Mouse (Mus musculus) hindbrain, embryonic 13.5 days (tissue): ENCODE results near the gene Tamm41. TPM values are rescaled to one million over a fixed set of nuclear protein-coding genes. Genes with fewer than 3 reads are reported as not detected.

Source experiments
- ATAC-seq: fragments of 200-750 bp; cut with Nextera tagmentation; 2 replicates; pipeline ENCODE4 v1.8.0; 2017; ENCODE audit warnings: moderate TSS enrichment; ENCODE audit not compliant: low FRiP score
- H3K27ac ChIP-seq: fragments of 300-500 bp; sonication (generic); 2 replicates; pipeline ENCODE4 v1.5.1; 2015; ENCODE audit warnings: inconsistent platforms, mild to moderate bottlenecking, moderate library complexity
- H3K27me3 ChIP-seq: fragments of 300-500 bp; sonication (generic); 2 replicates; pipeline ENCODE4 v1.6.1; 2015; ENCODE audit warnings: mild to moderate bottlenecking, inconsistent platforms
- H3K36me3 ChIP-seq: fragments of 300-500 bp; sonication (generic); 2 replicates; pipeline ENCODE4 v1.6.1; 2015; ENCODE audit warnings: mild to moderate bottlenecking, inconsistent platforms
- H3K4me1 ChIP-seq: fragments of 300-500 bp; sonication (generic); replicated peaks from 2 replicates; pipeline ENCODE4 v1.6.1; 2015; ENCODE audit warnings: inconsistent platforms
- H3K4me2 ChIP-seq: fragments of 300-500 bp; sonication (generic); 2 replicates; pipeline ENCODE4 v1.6.1; 2015; ENCODE audit warnings: inconsistent platforms, mild to moderate bottlenecking, moderate library complexity
- H3K4me3 ChIP-seq: fragments of 300-500 bp; sonication (generic); 2 replicates; pipeline ENCODE4 v1.5.1; 2015; ENCODE audit warnings: mild to moderate bottlenecking, inconsistent platforms
- H3K9ac ChIP-seq: fragments of 300-500 bp; sonication (generic); 2 replicates; pipeline ENCODE4 v1.6.1; 2015; ENCODE audit warnings: mild to moderate bottlenecking, inconsistent platforms
- H3K9me3 ChIP-seq: fragments of 300-500 bp; sonication (generic); 2 replicates; pipeline ENCODE4 v1.6.1; 2016; ENCODE audit warnings: inconsistent platforms
- WGBS: fragments of 180-500 bp; shearing (Covaris S2); methylation state at CpG from one replicate; pipeline ENCODE4 v1.1.7; 2015; 5-methylcytosine and 5-hydroxymethylcytosine counted together
- polyA plus RNA-seq: library from polyadenylated mRNA; unstranded; fragments of >200 nt; fragmentation: Nextera tagmentation; extraction: Ambion mirVana; gene quantifications from 2 replicates; pipeline ENCODE4 v1.2.1, GENCODE M21; 2015

The Tamm41 gene
- 49.6 and 50.8 TPM in 2 replicates for polyA plus RNA-seq

GRCm38 (mm10) chr6:115037103-115038094 lies at the start of gene Tamm41:
Gene Tamm41 (minus strand): TSS chr6:115037876.
- H3K27ac ChIP-seq: no peak within 1 kb of the TSS
- peak within 1 kb of the TSS; percentile 79 for H3K4me2 ChIP-seq
- H3K4me3 ChIP-seq: peak within 1 kb of the TSS; percentile 83
- peaks cover 19% of the 10 kb centered on the region for H3K4me1 ChIP-seq
- ATAC-seq: peak; percentile 92
- no peaks in the 10 kb centered on the region for H3K9me3 ChIP-seq
- H3K9ac ChIP-seq: peak within 1 kb of the TSS; percentile 89
- no peaks in the 10 kb centered on the region for H3K27me3 ChIP-seq
- H3K36me3 ChIP-seq: peaks cover 25% of the 10 kb centered on the region
- WGBS: 1% methylated on average over 55 of the region's 57 CpGs

DNA sequence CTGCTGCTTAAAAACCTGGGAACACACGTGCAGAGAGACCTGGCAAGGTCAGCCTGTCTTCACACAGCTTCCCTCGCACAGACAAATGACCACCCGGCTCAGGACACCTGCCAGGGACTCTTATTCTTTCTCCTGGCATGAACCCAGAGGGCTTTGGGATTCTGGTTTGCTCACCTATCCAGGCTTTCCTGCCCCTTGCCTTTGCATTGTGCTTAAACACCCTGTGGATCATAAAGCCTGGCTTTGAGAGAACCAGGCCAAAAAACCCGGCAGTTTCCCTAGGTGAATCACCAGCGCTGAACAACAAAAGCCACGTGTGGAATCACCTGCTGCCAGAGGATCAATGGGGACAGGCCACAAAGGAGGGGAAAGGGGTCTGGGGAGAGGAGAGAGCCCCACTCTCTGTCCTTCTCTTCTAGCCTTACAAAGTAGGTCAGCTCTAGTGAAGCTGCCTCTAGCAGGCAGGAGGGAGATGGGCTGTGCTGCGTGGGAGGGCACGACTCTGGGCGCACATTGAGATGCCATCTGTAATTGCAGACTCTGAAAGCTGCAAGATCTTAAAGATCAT lies 47.7 kb upstream of the Tamm41 start:
- ATAC-seq: no peak
- Histone ChIP-seq H3K4me3 (no peak overlapping the region), H3K4me1 (no peaks in the 10 kb centered on the region; the same call in 1 of the 2 replicates), H3K27ac (no peak overlapping the region), H3K9me3 (no peaks in the 10 kb centered on the region), H3K4me2 (no peak overlapping the region), H3K27me3 (no peaks in the 10 kb centered on the region), H3K9ac (no peak overlapping the region), H3K36me3 (no peaks in the 10 kb centered on the region)
- whole genome bisulfite sequencing: 64% methylated on average over 9 of the region's 9 CpGs

- no peak overlapping the region for H3K4me2 ChIP-seq
- peaks cover 3% of the 10 kb centered on the region; the same call in 1 of the 2 replicates for H3K4me1 ChIP-seq
- 45% methylated on average over 9 of the region's 9 CpGs for WGBS
- no peaks in the 10 kb centered on the region for H3K9me3 ChIP-seq
- no peak overlapping the region for H3K27ac ChIP-seq
- no peaks in the 10 kb centered on the region for H3K36me3 ChIP-seq
- ATAC-seq: no peak
- no peaks in the 10 kb centered on the region for H3K27me3 ChIP-seq
- H3K9ac ChIP-seq: no peak overlapping the region
- no peak overlapping the region for H3K4me3 ChIP-seq
These were observed 39.3 kb upstream of the Tamm41 start for GRCm38 (mm10) chr6:115076781-115077575.

DNA sequence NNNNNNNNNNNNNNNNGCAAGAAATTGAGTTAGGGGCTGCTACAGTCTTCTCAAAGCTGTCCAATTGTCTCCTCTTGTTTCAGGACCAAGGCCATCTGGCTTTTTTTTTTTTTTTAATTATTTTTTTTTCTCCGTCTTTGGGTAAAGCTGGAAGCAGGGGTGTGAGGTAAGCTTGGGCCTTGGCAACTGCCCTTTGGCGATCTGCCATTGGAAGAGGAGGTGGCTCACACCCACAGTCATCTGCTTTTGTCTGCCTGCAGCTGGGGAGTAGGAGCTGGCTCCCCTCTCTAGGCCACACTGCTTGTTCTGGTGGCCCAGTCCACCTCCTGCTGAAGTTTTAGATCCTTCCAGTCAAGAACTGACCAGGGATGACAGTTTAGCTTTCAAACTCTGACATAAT lies 34.3 kb upstream of the Tamm41 start:
- no peak for ATAC-seq

DNA sequence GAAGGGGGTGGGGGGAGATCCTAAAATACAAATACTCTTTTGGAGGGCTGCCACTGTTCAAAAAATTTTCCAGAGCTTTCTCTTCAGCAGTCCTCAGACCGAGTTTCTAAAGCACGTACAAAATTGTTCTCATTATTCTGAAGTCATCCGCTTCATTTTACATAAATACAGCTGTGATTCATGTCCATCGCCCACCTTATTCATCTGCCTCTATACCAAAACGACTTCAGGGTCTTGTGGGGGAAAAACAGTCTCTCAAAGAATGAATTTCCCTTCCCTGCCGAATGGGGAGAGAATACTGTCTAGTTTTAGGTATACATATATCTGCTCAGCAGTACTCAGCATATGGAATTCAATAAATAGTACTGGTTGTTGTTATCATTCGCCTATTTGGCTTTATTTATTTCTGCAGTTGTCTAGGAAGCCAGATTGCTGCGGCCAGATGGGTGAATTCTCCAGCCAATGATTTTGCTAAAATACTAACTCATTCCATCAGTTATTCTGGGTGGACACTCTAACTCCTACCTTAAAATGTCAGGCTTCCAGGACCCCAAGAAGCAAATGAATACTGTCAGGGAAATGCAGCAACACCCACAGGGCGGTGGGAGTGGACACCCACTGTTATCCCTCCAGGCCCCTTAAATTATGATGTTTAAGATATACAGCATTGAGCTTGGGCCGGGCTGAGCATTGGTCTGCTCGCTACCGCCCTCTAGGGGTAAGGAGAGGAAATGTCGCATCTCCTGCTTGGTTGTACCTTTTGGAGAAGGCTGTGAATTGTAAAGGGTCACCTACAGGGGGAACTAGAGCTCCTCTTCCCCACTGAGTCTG lies 27.9 kb upstream of the Tamm41 start:
- no peak for ATAC-seq
- Histone ChIP-seq H3K36me3 (no peaks in the 10 kb centered on the region), H3K9me3 (no peaks in the 10 kb centered on the region), H3K4me2 (no peak overlapping the region), H3K27me3 (no peaks in the 10 kb centered on the region), H3K9ac (no peak overlapping the region), H3K27ac (no peak overlapping the region), H3K4me1 (no peaks in the 10 kb centered on the region), H3K4me3 (no peak overlapping the region)
- WGBS: 46% methylated on average over 13 of the region's 13 CpGs

More for the DNA sequence above, 34.3 kb upstream of the Tamm41 start:
- Histone ChIP-seq H3K4me1 (peaks cover 3% of the 10 kb centered on the region; the same call in 1 of the 2 replicates), H3K27me3 (no peaks in the 10 kb centered on the region), H3K36me3 (no peaks in the 10 kb centered on the region), H3K9me3 (no peaks in the 10 kb centered on the region), H3K4me2 (no peak overlapping the region), H3K27ac (no peak overlapping the region), H3K9ac (no peak overlapping the region), H3K4me3 (no peak overlapping the region)
- WGBS: 76% methylated on average over 2 of the region's 2 CpGs

DNA sequence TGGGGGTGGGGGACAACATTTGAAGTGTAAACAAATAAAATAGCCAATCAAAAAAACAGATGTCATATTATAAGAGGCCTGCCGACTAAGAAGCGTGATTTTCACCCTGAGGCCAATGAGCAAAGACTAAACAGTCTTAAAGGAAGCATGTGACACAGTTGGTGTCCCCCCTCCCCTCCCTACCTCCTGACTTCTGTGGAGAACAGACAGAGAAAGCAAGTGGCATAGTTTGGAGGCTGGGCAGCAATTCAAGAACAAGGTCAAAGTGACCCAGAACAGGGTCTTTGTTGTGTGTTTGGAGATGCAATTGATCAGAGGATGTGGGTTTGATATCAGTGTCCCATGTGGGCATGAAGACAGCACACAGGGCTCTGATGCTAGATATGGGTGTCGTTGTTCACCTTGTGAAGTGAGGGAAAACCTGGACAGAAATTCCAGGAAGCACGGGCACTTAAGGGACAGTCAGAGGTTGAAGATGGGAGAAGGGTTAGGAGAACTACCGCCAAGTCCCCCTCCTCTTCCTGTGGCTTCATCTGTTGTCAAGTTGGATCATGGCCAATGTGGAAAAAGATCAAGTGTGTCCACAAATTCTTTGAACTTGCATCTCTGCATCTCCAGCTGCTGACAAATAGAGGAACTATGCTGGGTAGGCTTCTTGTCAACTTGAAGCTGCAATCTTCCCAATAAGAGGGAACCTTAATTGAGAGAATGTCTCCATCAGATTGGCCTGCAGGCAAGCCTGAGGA lies 25.1 kb upstream of the Tamm41 start:
- H3K27me3 ChIP-seq: no peaks in the 10 kb centered on the region
- no peak overlapping the region for H3K4me3 ChIP-seq
- H3K9ac ChIP-seq: no peak overlapping the region
- no peak overlapping the region for H3K27ac ChIP-seq
- no peaks in the 10 kb centered on the region for H3K36me3 ChIP-seq
- peaks cover 6% of the 10 kb centered on the region for H3K4me1 ChIP-seq
- H3K4me2 ChIP-seq: no peak overlapping the region
- H3K9me3 ChIP-seq: no peaks in the 10 kb centered on the region
- 76% methylated on average over 5 of the region's 5 CpGs for WGBS
- ATAC-seq: no peak

GRCm38 (mm10) chr6:115059227-115059626 lies 21.6 kb upstream of the Tamm41 start:
- H3K4me2 ChIP-seq: no peak overlapping the region
- no peak overlapping the region for H3K27ac ChIP-seq
- WGBS: 51% methylated on average over 5 of the region's 5 CpGs

GRCm38 (mm10) chr6:115056699-115057098 lies 19.0 kb upstream of the Tamm41 start:
- no peaks in the 10 kb centered on the region for H3K9me3 ChIP-seq
- H3K27me3 ChIP-seq: no peaks in the 10 kb centered on the region
- peaks cover 21% of the 10 kb centered on the region for H3K4me1 ChIP-seq
- no peak for ATAC-seq
- no peak overlapping the region for H3K4me3 ChIP-seq
- WGBS: 38% methylated on average over 2 of the region's 2 CpGs
- H3K27ac ChIP-seq: 0 out of 2 replicates have a peak overlapping the region, but pooled peaks have one; percentile 35
- H3K9ac ChIP-seq: no peak overlapping the region
- no peaks in the 10 kb centered on the region for H3K36me3 ChIP-seq
- H3K4me2 ChIP-seq: no peak overlapping the region

More at GRCm38 (mm10) chr6:115059227-115059626, 21.6 kb upstream of the Tamm41 start:
- Histone ChIP-seq H3K9ac (no peak overlapping the region), H3K4me1 (peaks cover 21% of the 10 kb centered on the region), H3K9me3 (no peaks in the 10 kb centered on the region), H3K27me3 (no peaks in the 10 kb centered on the region), H3K36me3 (no peaks in the 10 kb centered on the region), H3K4me3 (no peak overlapping the region)
- no peak for ATAC-seq

DNA sequence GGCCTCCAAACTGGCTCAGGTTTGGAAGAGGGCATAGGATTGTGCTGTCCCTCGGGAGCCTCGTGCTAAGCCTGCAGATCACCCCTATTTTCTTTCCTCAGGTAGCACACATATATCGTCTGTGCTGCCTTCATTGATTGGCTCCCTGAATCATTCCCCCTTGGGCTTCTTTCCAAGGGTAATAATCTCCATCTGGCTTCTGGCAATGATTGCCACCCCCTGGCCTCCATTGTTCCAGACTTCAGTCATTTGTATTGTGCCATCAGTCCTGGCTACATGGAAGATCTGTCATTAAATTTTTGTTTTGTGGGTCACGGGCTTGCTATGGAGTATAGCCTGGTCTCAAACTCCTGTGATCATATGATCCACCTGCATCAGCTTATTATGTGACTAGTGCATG lies 17.8 kb upstream of the Tamm41 start:
- Histone ChIP-seq H3K27me3 (no peaks in the 10 kb centered on the region), H3K4me3 (no peak overlapping the region), H3K9ac (no peak overlapping the region), H3K4me1 (peaks cover 21% of the 10 kb centered on the region), H3K4me2 (no peak overlapping the region), H3K27ac (no peak overlapping the region), H3K36me3 (no peaks in the 10 kb centered on the region), H3K9me3 (no peaks in the 10 kb centered on the region)
- no peak for ATAC-seq
- 65% methylated on average over 4 of the region's 4 CpGs for WGBS

DNA sequence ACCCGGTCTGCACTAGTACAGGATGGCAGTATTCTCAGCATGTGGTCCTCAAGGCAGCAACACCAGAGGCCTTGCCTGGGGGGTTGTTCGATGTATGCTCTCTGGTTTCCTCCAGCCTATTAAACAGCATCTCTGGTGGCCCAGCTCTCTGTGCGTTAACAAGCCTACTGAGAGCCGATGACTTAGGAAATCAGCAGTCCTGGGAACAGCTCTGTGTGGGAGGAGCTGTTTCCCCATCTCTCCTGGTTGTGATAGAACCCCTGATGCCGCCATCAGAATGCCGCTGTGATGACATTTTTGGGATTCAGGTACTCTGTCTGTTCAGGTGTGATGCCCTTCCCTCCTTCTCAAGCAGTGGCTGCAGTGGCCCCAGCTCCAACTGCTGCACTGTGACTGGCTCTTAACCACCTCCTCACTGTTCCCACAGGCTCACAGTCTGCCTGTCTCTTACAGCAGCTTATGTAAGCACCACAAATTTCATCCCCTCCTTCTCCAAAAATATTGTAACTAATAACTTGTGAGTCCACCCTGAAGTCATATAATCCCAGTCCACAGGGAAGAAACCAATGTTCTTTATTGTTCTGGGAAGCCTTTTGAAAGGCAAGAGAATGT lies 14.0 kb upstream of the Tamm41 start:
- no peaks in the 10 kb centered on the region for H3K27me3 ChIP-seq
- H3K27ac ChIP-seq: no peak overlapping the region
- H3K4me1 ChIP-seq: peaks cover 8% of the 10 kb centered on the region; the same call in 1 of the 2 replicates
- no peaks in the 10 kb centered on the region for H3K36me3 ChIP-seq
- 80% methylated on average over 6 of the region's 6 CpGs for WGBS
- no peak overlapping the region for H3K9ac ChIP-seq
- no peak overlapping the region for H3K4me3 ChIP-seq
- no peaks in the 10 kb centered on the region for H3K9me3 ChIP-seq
- ATAC-seq: no peak
- no peak overlapping the region for H3K4me2 ChIP-seq
